Mouse (Mus musculus) cortical plate, adult 2 months (tissue): ENCODE results near the gene Rarg.

ENCODE experiments used
- CTCF ChIP-seq: fragments of 200-500 bp; IDR thresholded peaks from 2 replicates; pipeline ENCODE4 v1.5.1; 2011; ENCODE audit warnings: mild to moderate bottlenecking, control low read depth, low read length; ENCODE audit not compliant: insufficient read depth; ENCODE audit errors: extremely low read depth
- POLR2A ChIP-seq: fragments of 200-500 bp; IDR thresholded peaks from 2 replicates; pipeline ENCODE4 v1.6.1; 2011; ENCODE audit warnings: mild to moderate bottlenecking, low read length, control low read depth; ENCODE audit not compliant: insufficient read depth; ENCODE audit errors: extremely low read depth

- TF ChIP-seq CTCF (no peak), POLR2A (no peak)
Observed at GRCm38 (mm10) chr15:102250521-102250920, 6.8 kb downstream of the Rarg start.
